Mouse (Mus musculus) kidney, adult 18-20 months (tissue): Measurements from ENCODE around the gene Ttc27.
A peak's percentile ranks its signal among the peaks of the same experiment; 100 is the strongest.

ENCODE experiments used
- DNase-seq: peaks from one replicate; pipeline ENCODE4 v3.0.0; 2021

The Ttc27 gene

DNA sequence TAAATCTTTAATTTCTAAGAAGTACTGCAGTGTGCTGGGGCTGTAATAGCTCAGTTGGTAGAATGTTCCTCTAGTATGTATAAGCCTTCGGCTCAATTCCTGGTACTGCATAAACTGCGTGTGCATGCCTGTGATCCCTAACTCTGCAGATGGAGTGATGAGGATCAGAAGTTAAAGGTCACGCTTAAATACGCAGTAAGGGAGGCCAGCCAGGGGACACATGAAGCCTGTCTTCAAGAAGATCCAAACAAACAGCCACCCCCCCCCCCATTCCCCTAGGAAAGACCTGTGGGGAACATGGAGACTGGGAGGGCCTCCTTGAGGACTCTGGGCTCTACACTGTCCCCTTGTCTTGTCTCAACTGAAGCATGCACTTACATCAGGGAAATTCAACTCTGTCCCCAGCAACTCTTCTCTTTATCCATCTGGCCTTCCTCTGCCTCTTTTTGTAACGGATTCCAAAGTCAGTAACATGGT is 36.1 kb downstream of the Ttc27 start:
- DNase-seq: no peak

- no peak for DNase-seq
These were observed 37.0 kb downstream of the Ttc27 start for GRCm38 (mm10) chr17:74754369-74755118.

DNA sequence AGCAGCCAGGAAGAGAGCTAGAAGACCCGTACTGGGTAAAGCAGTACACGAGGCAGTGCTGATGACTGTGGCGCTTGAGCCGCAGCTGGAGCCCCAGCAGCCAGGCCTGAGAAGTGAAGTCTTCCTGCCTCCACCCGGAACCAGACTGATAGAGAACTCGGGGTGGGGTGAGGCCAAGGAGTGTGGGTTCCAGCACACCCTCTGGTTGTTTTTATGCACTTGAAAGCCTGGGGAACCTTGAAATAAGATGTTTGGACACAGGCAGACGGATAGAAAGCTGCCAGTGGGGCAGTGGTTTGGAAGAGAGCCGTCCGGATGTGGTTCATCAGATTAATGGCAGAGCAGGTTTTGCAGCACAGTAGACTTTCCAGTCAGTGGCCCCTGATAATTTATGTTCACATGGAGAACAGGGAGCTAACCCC is 51.9 kb downstream of the Ttc27 start:
- DNase-seq: no peak

DNA sequence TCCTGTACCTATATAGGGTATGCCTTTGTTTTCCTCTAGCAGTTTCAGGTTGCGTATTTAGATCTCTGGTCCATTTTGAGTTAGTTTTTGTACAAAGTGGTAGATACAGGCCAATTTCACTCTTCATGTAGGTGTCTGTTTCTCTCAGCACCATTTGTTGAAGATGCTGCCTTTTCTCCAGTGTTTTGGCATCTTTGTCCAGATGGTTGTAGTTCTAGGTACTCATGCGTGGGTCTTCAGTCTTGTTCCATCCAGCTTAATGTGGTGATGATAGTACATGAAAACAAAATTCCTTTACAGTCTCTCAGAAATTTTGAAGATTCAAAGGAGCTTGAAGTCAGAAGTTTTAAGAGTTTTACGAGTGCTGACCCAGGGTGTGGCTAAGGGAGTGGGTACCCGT is 54.8 kb downstream of the Ttc27 start:
- DNase-seq: no peak

- DNase-seq: no peak
These were observed 56.0 kb downstream of the Ttc27 start for GRCm38 (mm10) chr17:74773556-74773955.

GRCm38 (mm10) chr17:74780133-74780532 is 62.6 kb downstream of the Ttc27 start:
- no peak for DNase-seq

GRCm38 (mm10) chr17:74780627-74781026 is 63.1 kb downstream of the Ttc27 start:
- DNase-seq: no peak

GRCm38 (mm10) chr17:74781911-74782310 is 64.4 kb downstream of the Ttc27 start:
- no peak for DNase-seq

- no peak for DNase-seq
These were observed 68.1 kb downstream of the Ttc27 start for GRCm38 (mm10) chr17:74785586-74785985.

- DNase-seq: no peak
These were observed 68.7 kb downstream of the Ttc27 start for GRCm38 (mm10) chr17:74786198-74786734.

GRCm38 (mm10) chr17:74796023-74796699 is 78.6 kb downstream of the Ttc27 start:
- DNase-seq: no peak

GRCm38 (mm10) chr17:74799865-74800264 is 82.3 kb downstream of the Ttc27 start:
- DNase-seq: no peak

- DNase-seq: no peak
These were observed 85.2 kb downstream of the Ttc27 start for GRCm38 (mm10) chr17:74802765-74803164.

DNA sequence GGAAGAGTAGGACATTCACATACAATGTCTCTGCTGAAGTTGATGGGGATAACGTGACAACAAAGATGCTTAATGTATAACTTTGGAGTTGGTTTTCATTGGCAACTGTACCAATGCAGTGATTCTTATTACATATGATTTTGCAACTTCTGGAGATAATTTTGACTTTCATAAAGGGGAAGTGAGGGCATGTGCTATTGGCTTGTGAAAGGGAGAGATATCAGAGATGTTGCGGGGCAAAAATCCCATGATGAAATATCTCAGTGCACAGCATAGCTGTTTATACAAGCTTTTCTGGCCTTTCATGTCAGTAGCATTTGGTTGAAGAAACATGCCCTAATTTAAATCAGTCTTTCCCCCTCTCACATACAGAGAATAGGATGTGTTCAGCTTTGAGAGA is 86.3 kb downstream of the Ttc27 start:
- no peak for DNase-seq

- DNase-seq: no peak
These were observed 86.9 kb downstream of the Ttc27 start for GRCm38 (mm10) chr17:74804321-74804930.

- DNase-seq: no peak
These were observed 90.1 kb downstream of the Ttc27 start for GRCm38 (mm10) chr17:74807509-74808248.

DNA sequence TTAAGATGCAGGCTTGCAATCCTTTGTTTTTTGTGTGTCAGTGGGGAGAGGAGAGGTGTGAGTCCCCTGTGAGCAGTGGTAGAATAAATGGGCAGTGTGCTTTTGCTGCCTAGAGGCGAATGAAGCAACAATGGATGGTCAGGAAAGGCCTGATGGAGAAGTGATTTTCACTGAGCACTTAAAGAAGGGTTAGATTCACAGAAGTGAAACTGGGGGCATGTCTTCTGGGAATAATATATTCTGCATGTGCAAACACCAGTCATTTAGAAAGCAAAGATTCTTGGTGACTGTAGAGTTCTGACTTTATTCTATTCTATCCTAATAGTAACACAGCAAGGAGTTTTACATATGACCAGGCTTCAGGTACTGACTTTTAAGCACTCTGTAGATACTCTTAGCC is 90.8 kb downstream of the Ttc27 start:
- DNase-seq: no peak

DNA sequence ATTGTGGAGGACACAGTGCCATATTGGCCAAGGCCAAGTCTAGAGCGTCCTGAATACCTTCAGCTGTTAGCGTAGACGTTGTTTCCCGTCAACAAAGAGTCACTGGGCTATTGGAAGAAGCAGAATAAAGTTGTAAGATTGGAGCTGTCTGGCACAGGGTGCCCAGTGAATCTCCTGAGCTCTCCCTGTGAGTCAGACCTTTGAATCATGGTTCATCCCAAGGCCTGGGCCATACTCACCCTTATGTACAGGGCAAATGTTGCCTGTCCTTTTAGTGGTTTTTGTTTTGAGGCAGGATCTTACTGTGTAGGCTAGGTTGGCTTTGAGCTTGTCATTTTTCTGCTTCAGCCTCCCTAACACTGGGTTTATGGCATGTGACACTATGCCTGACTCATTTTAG is 91.4 kb downstream of the Ttc27 start:
- DNase-seq: no peak

GRCm38 (mm10) chr17:74810892-74811625 is 93.5 kb downstream of the Ttc27 start:
- DNase-seq: peak; percentile 16

GRCm38 (mm10) chr17:74819711-74820110 is 102.2 kb downstream of the Ttc27 start:
- DNase-seq: no peak

DNA sequence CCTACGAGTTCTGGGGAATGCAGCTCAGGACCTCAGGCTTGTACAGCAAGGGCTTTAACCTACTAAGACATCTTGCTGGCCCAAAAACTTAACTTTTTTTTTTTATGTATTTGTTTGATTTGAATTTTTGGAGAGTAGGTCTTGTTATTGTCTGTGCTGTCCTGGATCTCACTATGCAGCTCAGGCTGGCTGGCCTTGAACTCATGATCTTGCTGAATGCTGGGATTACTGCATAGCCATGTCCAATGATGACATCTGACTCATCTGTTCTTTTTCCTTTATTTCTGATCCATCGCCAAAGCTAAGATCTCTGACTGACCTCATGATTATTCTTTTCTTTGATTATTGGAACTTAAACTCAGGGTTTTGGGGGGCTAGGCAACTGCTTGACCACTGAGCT is 113.3 kb downstream of the Ttc27 start:
- no peak for DNase-seq

DNA sequence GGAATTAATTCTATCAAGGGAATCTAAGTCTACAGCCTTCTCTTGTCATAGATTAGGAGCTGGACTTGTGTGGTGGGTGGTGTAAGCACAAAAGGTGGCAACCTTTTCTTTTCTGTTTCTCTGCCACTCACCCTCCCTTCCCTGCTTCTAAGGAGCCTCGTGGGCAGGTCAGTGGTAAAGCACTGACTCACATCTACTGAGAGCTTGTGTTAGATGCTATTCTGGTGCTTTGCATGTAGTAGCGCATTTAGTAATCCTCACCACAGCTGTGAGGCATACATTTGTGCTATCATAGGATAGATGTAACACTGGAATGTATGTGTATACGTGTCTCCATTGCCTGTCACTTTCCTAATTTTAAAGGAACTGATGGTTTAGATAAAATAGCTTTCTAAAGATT is 124.2 kb downstream of the Ttc27 start:
- DNase-seq: no peak
